Mouse (Mus musculus): ENCODE results near the gene Zfr. TPM values are rescaled to one million over a fixed set of nuclear protein-coding genes. Genes with fewer than 3 reads are reported as not detected.

Gene Zfr
- total RNA-seq (2023) = 10 to 100 TPM; 70.8 to 71.6 TPM

DNA sequence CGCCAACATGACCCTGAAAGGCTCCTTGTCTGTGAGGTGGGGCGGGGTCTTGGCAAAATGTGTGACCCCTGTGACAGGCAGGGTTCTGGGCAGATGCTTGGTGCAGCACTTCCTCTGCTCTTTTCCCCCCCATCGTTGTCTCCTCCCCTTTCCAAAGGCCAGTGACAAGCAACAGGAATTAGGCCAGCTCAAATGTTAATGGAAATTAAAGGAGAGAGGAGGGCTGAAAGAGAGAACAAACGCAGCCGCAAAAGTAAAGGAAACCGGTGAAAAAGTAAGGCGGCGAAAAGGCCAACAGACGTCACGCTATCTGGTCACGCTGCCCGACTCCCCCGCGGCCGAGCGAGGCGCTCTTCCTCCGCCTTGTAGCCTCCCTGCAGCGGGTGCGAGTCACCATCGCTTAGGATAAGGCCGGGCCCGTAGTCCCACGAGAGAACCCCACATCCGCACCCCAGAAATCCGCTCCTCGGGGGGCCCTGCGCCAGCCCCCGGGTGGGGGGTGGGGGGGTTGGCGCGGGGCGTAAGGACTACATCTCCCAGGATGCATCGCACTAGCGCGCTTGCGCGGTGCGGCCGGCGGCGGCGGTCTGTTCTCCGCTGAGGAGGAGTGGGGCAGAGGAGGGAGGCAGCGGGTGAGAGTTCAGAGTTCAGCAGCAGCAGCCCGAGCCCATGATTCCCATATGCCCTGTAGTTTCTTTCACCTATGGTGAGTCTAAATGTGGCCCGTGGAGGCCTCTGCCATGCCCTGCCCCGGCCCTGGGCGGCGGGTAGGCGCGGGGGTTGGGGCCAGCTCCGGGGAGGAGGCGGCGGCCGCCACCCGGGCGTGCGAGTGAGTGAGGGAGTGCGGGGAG, at the start of gene Zfr:
Gene Zfr, plus strand, starts transcription at position 590 of the 851 bp plus-strand sequence.

DNA sequence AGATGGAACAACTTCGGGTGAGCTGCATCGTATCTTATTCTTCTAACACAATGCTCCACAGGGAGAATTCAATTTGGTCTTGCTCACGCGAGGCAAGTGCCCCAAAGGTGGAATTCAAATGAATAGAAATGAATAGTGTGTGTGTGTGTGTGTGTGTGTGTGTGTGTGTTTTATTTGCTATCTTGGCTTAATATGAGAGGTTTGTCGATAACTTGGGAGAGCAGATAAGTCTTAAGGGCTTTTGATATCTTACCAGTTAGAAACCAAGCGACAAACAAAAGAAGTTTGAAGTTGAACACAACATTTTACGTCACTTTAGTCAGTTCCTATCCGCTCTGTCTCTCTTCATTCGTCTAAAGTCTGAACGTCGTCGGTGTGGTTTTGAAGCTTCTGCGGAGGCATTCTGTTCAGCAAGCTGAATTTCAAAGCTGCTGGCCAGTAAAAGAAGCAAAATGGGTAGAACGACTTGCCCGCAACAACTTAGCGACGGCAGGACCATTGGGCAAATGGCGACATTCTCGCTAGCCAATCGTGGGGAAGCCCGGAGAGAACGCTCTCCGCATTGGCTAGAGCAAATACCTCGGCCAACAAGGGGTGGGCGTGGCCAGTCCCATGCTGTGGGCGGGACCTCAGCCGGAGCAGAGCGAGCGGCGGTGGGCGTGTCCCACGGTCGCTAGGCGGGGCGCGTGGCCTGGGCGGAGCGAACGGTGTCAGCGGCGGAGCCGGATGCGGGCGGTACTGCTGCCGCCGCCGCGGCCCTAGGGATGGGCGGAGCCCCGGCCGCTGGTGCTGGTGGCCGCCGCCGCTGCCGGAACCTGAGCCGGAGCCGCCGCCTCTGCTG, 86.9 kb downstream of the Zfr start, which contains the start of gene Mtmr12:
Gene Mtmr12, plus strand, starts transcription at position 710 of the 841 bp plus-strand sequence.

Other genes with a start within 250 kb of the Zfr start
- gene Npr3, start 210.5 kb upstream of the Zfr start, total RNA-seq (2023) = not detected
- gene Sub1, start 120.8 kb upstream of the Zfr start, total RNA-seq (2023) = 100 to 1,000 TPM; 158 to 166 TPM
- 10 to 100 TPM; 26.6 to 28.5 TPM for gene Mtmr12, start 87.2 kb downstream of the Zfr start, total RNA-seq (2023)
- 10 to 100 TPM; 77.4 to 78.7 TPM for gene Golph3, start 203.6 kb downstream of the Zfr start, total RNA-seq (2023)
- 1 to 10 TPM in 1 of 2 experiments, not detected in 1; 1.2 TPM for gene 1810049J17Rik, start 204.1 kb downstream of the Zfr start, total RNA-seq (2023)

Data from neutrophil, adult 83 days (primary cell).